Mouse (Mus musculus) ES-E14 (cell line): Measurements from ENCODE around the gene Ankub1. TPM values are rescaled to one million over a fixed set of nuclear protein-coding genes. Genes with fewer than 3 reads are reported as not detected.

Experiments
- DNase-seq: peaks from one replicate; pipeline ENCODE4 v3.0.0-alpha.2; 2013; ENCODE audit warnings: low read depth, low spot score
- H3K27ac ChIP-seq: 2 replicates; pipeline ENCODE4 v1.5.1; 2012; ENCODE audit warnings: low read depth, mild to moderate bottlenecking, low read length, moderate library complexity, mixed read lengths; ENCODE audit not compliant: poor library complexity, insufficient read depth, severe bottlenecking
- H3K36me3 ChIP-seq: 2 replicates; pipeline ENCODE4 v1.6.1; 2012; ENCODE audit warnings: mild to moderate bottlenecking, low read length, moderate library complexity, mixed read lengths; ENCODE audit not compliant: control insufficient read depth, poor library complexity, insufficient read depth, severe bottlenecking
- H3K4me1 ChIP-seq, 2 experiments: fragments of 150-350 bp in 1 of 2; sonication (generic) in 1 of 2; 2 replicates each; pipeline ENCODE4 v1.6.1; 2012; ENCODE audit warnings: low read length in 2 of 2, mild to moderate bottlenecking in 1 of 2, mixed read lengths in 1 of 2; ENCODE audit not compliant: control insufficient read depth in 2 of 2, insufficient read depth in 2 of 2, poor library complexity in 1 of 2
- H3K4me3 ChIP-seq, 2 experiments: fragments of 150-350 bp in 1 of 2; sonication (generic) in 1 of 2; 2 replicates each; pipeline ENCODE4 v1.5.1; 2012; ENCODE audit warnings: low read length in 2 of 2, low read depth in 1 of 2, mild to moderate bottlenecking in 1 of 2, mixed read lengths in 1 of 2; ENCODE audit not compliant: insufficient read depth in 1 of 2, poor library complexity in 1 of 2, severe bottlenecking in 1 of 2
- H3K9ac ChIP-seq: 2 replicates; pipeline ENCODE4 v1.6.1; 2012; ENCODE audit warnings: low read depth, mild to moderate bottlenecking, low read length, mixed read lengths; ENCODE audit not compliant: poor library complexity, insufficient read depth, severe bottlenecking
- H3K9me3 ChIP-seq: fragments of 150-350 bp; sonication (generic); 2 replicates; pipeline ENCODE4 v1.6.1; 2012; ENCODE audit warnings: low read depth, mild to moderate bottlenecking, low read length; ENCODE audit not compliant: control insufficient read depth, insufficient read depth
- CHD2 ChIP-seq: IDR thresholded peaks from 2 replicates; pipeline ENCODE4 v1.6.1; 2014; ENCODE audit warnings: mild to moderate bottlenecking, low read depth, low read length, inconsistent platforms
- HCFC1 ChIP-seq: IDR thresholded peaks from 2 replicates; pipeline ENCODE4 v1.6.1; 2012; ENCODE audit warnings: low read length, inconsistent platforms, borderline replicate concordance; ENCODE audit not compliant: insufficient read depth
- MAFK ChIP-seq: IDR thresholded peaks from 2 replicates; pipeline ENCODE4 v1.6.1; 2014; ENCODE audit warnings: mild to moderate bottlenecking, low read depth, low read length, inconsistent platforms; ENCODE audit not compliant: insufficient read depth
- ZC3H11A ChIP-seq: IDR thresholded peaks from 2 replicates; pipeline ENCODE4 v1.6.1; 2012; ENCODE audit warnings: low read depth, mild to moderate bottlenecking, inconsistent platforms, low read length, borderline replicate concordance
- ZNF384 ChIP-seq: IDR thresholded peaks from 2 replicates; pipeline ENCODE4 v1.6.1; 2012; ENCODE audit warnings: low read depth, low read length, inconsistent platforms
- in situ Hi-C, 2 experiments: fragments of 600-800 bp; cut with MboI; formaldehyde crosslinking; loops; one replicate each; pipeline ENCODE4 v1.15.1; 2025; ENCODE audit warnings: low sequenced_read_pairs in 2 of 2, inconsistent platforms in 1 of 2; ENCODE audit not compliant: unreplicated experiment in 2 of 2
- total RNA-seq: library from RNA; depleted of rRNA; stranded (reverse); fragments of 300-350 nt; gene quantifications from 2 replicates; pipeline ENCODE4 v1.2.3, GENCODE M21; 2012

The Ankub1 gene
- total RNA-seq, 1 experiment, result not detected

- Histone ChIP-seq H3K27ac (no peak overlapping the region), H3K9ac (no peak overlapping the region), H3K36me3 (no peaks in the 10 kb centered on the region), H3K9me3 (no peaks in the 10 kb centered on the region), H3K4me3 (no peak overlapping the region), H3K4me1 (no peaks in the 10 kb centered on the region)
- DNase-seq, result no peak
- in situ Hi-C loops, result loop anchor here in 1 of 2 experiments (10.0 kb wide), 1 partner anchor 159 kb away; no protein-coding TSS in a partner anchor
- no peak for TF ChIP-seq MAFK
- no peak for TF ChIP-seq HCFC1
- TF ChIP-seq ZC3H11A, result no peak
- TF ChIP-seq CHD2, result no peak
- TF ChIP-seq ZNF384, result no peak
Measured at GRCm38 (mm10) chr3:57665880-57666279, 26.7 kb downstream of the Ankub1 start.

- Histone ChIP-seq H3K4me1 (no peaks in the 10 kb centered on the region), H3K36me3 (no peaks in the 10 kb centered on the region), H3K4me3 (no peak overlapping the region), H3K9me3 (no peaks in the 10 kb centered on the region), H3K9ac (no peak overlapping the region), H3K27ac (no peak overlapping the region)
- no peak for DNase-seq
- in situ Hi-C loops, result loop anchor here in 1 of 2 experiments (10.0 kb wide), 1 partner anchor 160 kb away; no protein-coding TSS in a partner anchor
- no peak for TF ChIP-seq MAFK
- no peak for TF ChIP-seq ZC3H11A
- no peak for TF ChIP-seq ZNF384
- no peak for TF ChIP-seq CHD2
- TF ChIP-seq HCFC1, result no peak
Measured at GRCm38 (mm10) chr3:57664682-57665081, 27.9 kb downstream of the Ankub1 start.

- H3K9ac ChIP-seq, result no peak overlapping the region
- in situ Hi-C loops, result loop anchor here in 1 of 2 experiments (10.0 kb wide), 1 partner anchor 161 kb away; no protein-coding TSS in a partner anchor
- no peak overlapping the region for H3K4me3 ChIP-seq
- DNase-seq, result peak; percentile 57
- no peaks in the 10 kb centered on the region for H3K36me3 ChIP-seq
- H3K4me1 ChIP-seq, result no peaks in the 10 kb centered on the region
- no peak overlapping the region for H3K27ac ChIP-seq
- no peaks in the 10 kb centered on the region for H3K9me3 ChIP-seq
- TF ChIP-seq ZNF384, result no peak
- TF ChIP-seq ZC3H11A, result 0 out of 2 replicates have a peak, but pooled peaks have one; percentile 27
Measured at GRCm38 (mm10) chr3:57663731-57664130, 28.9 kb downstream of the Ankub1 start.

- Histone ChIP-seq H3K9me3 (no peaks in the 10 kb centered on the region), H3K4me1 (no peaks in the 10 kb centered on the region), H3K27ac (no peak overlapping the region), H3K4me3 (no peak overlapping the region), H3K9ac (no peak overlapping the region), H3K36me3 (no peaks in the 10 kb centered on the region)
- in situ Hi-C loops, result no loop called here
- no peak for DNase-seq
- TF ChIP-seq HCFC1 (no peak), MAFK (no peak), ZNF384 (no peak), CHD2 (no peak), ZC3H11A (no peak)
Measured at GRCm38 (mm10) chr3:57658608-57659007, 34.0 kb downstream of the Ankub1 start.

- TF ChIP-seq MAFK (no peak), HCFC1 (no peak), ZNF384 (no peak), CHD2 (no peak), ZC3H11A (no peak)
- Histone ChIP-seq H3K4me3 (no peak overlapping the region), H3K27ac (no peak overlapping the region), H3K9me3 (no peaks in the 10 kb centered on the region), H3K9ac (no peak overlapping the region; the same call in 1 of the 2 replicates), H3K4me1 (no peaks in the 10 kb centered on the region; a peak in 1 of 4 replicates), H3K36me3 (no peaks in the 10 kb centered on the region)
- in situ Hi-C loops, result no loop called here
- no peak for DNase-seq
Measured at GRCm38 (mm10) chr3:57653646-57654045, 39.0 kb downstream of the Ankub1 start.
